Mouse (Mus musculus): Measurements from ENCODE around the gene Ptafr.
A peak's percentile ranks its signal among the peaks of the same experiment; 100 is the strongest.

Ptafr gene

GRCm38 (mm10) chr4:132563965-132564364, at the start of gene Ptafr:
Gene Ptafr (plus strand): TSS chr4:132564067.
- DNase-seq (ENCODE audit: low read depth, low spot score), result no peak

GRCm38 (mm10) chr4:132514555-132515135, 49.2 kb upstream of the Ptafr start:
- peak; percentile 87 for DNase-seq (ENCODE audit: low read depth, low spot score)

- peak; percentile 99 for DNase-seq (ENCODE audit: low read depth, low spot score)
These were observed 48.3 kb upstream of the Ptafr start for GRCm38 (mm10) chr4:132515369-132516155.

GRCm38 (mm10) chr4:132518066-132518465, 45.8 kb upstream of the Ptafr start:
- no peak for DNase-seq (ENCODE audit: low read depth, low spot score)

- DNase-seq (ENCODE audit: low read depth, low spot score), result no peak
These were observed 44.7 kb upstream of the Ptafr start for GRCm38 (mm10) chr4:132519188-132519587.

- peak; percentile 85 for DNase-seq (ENCODE audit: low read depth, low spot score)
These were observed 39.5 kb upstream of the Ptafr start for GRCm38 (mm10) chr4:132524321-132524741.

- peak; percentile 63 for DNase-seq (ENCODE audit: low read depth, low spot score)
These were observed 39.1 kb upstream of the Ptafr start for GRCm38 (mm10) chr4:132524808-132525207.

GRCm38 (mm10) chr4:132526678-132527077, 37.2 kb upstream of the Ptafr start:
- DNase-seq (ENCODE audit: low read depth, low spot score), result peak; percentile 79

GRCm38 (mm10) chr4:132527917-132528522, 35.8 kb upstream of the Ptafr start:
- DNase-seq (ENCODE audit: low read depth, low spot score), result no peak

GRCm38 (mm10) chr4:132529344-132529743, 34.5 kb upstream of the Ptafr start:
- no peak for DNase-seq (ENCODE audit: low read depth, low spot score)

GRCm38 (mm10) chr4:132530033-132530804, 33.6 kb upstream of the Ptafr start:
- no peak for DNase-seq (ENCODE audit: low read depth, low spot score)

GRCm38 (mm10) chr4:132532496-132532895, 31.4 kb upstream of the Ptafr start:
- no peak for DNase-seq (ENCODE audit: low read depth, low spot score)

GRCm38 (mm10) chr4:132532981-132533916, 30.6 kb upstream of the Ptafr start, which contains the start of gene Atpif1:
Gene Atpif1 (minus strand): TSS chr4:132533659.
- peak; percentile 98 for DNase-seq (ENCODE audit: low read depth, low spot score)

GRCm38 (mm10) chr4:132535406-132536121, 28.3 kb upstream of the Ptafr start, which contains the start of gene Dnajc8:
Gene Dnajc8 (plus strand): TSS chr4:132535550.
- DNase-seq (ENCODE audit: low read depth, low spot score), result peak; percentile 97

GRCm38 (mm10) chr4:132539481-132539880, 24.4 kb upstream of the Ptafr start:
- DNase-seq (ENCODE audit: low read depth, low spot score), result no peak

GRCm38 (mm10) chr4:132541413-132541812, 22.5 kb upstream of the Ptafr start:
- DNase-seq (ENCODE audit: low read depth, low spot score), result no peak

- DNase-seq (ENCODE audit: low read depth, low spot score), result no peak
These were observed 21.1 kb upstream of the Ptafr start for GRCm38 (mm10) chr4:132542724-132543123.

- DNase-seq (ENCODE audit: low read depth, low spot score), result peak; percentile 82
These were observed 18.0 kb upstream of the Ptafr start for GRCm38 (mm10) chr4:132545851-132546250.

- DNase-seq (ENCODE audit: low read depth, low spot score), result peak; percentile 49
These were observed 9.6 kb upstream of the Ptafr start for GRCm38 (mm10) chr4:132554221-132554620.

GRCm38 (mm10) chr4:132554653-132555052, 9.2 kb upstream of the Ptafr start:
- peak; percentile 50 for DNase-seq (ENCODE audit: low read depth, low spot score)
